ENCODE assay signal across 18 mouse cellular contexts in the genomic region with DNA sequence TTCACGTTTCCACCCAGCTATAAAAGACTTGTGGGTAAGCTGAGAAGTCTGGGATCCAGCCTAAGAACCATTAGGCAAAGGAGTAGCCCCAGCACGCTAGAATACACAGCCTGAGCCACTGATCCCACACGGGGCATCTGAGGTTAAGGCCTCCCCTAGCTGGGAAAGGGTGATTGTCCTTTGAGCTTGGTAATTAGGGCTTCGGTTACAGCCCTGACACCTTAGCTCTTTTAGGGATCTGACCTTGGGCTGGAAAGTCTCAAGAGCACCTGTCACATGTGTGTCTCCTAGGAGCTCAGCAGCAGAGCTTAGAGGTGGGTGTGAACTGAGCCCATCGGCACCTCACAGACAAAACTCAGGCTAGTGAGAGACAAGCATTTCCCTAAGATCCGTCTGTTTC.
DNase-seq lines count a peak whose midpoint lies in the region; ATAC-seq lines count a peak whose summit lies in the region.
"Had no signal": no experiment of that assay in that cellular context is flagged by ENCODE, and none has a peak within 500 bp of the region (broad histone marks: within the 10 kb centered on the region; RNA-seq: fewer than 3 reads in every experiment).

No protein-coding gene starts in this region.

- H3K27ac ChIP-seq in heart, embryonic 10.5 days: peak overlapping the region; percentile 72
- peak overlapping the region; percentile 69 for H3K27ac ChIP-seq in embryonic facial prominence, embryonic 10.5 days (replicated peaks)
- peak overlapping the region; percentile 59 to 66 for H3K27ac ChIP-seq in heart, embryonic 14.5 days (replicated peaks in 1 of 2; ENCODE audit: control insufficient read depth in 1 of 2, insufficient read depth in 1 of 2, low read depth in 2 of 2, low read length in 2 of 2)
- H3K27ac ChIP-seq in liver, embryonic 15.5 days (replicated peaks): peak overlapping the region; percentile 2; the same call in 1 of the 2 replicates
- H3K27ac ChIP-seq: midbrain, embryonic 13.5 days had no signal

- H3K9ac ChIP-seq in heart, embryonic 14.5 days (ENCODE audit: low read length): 0 out of 2 replicates have a peak overlapping the region, but pooled peaks have one; percentile 0
- H3K9ac ChIP-seq in liver, embryonic 15.5 days: no peak overlapping the region

- H3K27me3 ChIP-seq in heart, embryonic 10.5 days (ENCODE audit: insufficient read depth, poor library complexity, severe bottlenecking): no peaks in the 10 kb centered on the region
- H3K27me3 ChIP-seq in embryonic facial prominence, embryonic 10.5 days (replicated peaks; ENCODE audit: low read depth, poor library complexity, severe bottlenecking): no peaks in the 10 kb centered on the region
- no peaks in the 10 kb centered on the region for H3K27me3 ChIP-seq in heart, embryonic 14.5 days (ENCODE audit: control insufficient read depth, insufficient read depth, low read length)
- no peaks in the 10 kb centered on the region for H3K27me3 ChIP-seq in liver, embryonic 15.5 days
- H3K27me3 ChIP-seq: midbrain, embryonic 13.5 days had no signal

- no peaks in the 10 kb centered on the region for H3K9me3 ChIP-seq in heart, embryonic 10.5 days
- H3K9me3 ChIP-seq in embryonic facial prominence, embryonic 10.5 days: no peaks in the 10 kb centered on the region
- H3K9me3 ChIP-seq in heart, embryonic 14.5 days (ENCODE audit: control insufficient read depth, low read length): no peaks in the 10 kb centered on the region
- H3K9me3 ChIP-seq in liver, embryonic 15.5 days (replicated peaks): no peaks in the 10 kb centered on the region
- H3K9me3 ChIP-seq: hindbrain, embryonic 10.5 days; midbrain, embryonic 13.5 days had no signal

- DNase-seq in heart, embryonic 10.5 days (ENCODE audit: low spot score): peak; percentile 91
- no peak for DNase-seq in heart, postnatal 25 days (ENCODE audit: low spot score)
- DNase-seq in embryonic facial prominence, embryonic 10.5 days (ENCODE audit: low spot score): peak; percentile 35
- no peak for DNase-seq in adrenal gland, postnatal 25 days
- DNase-seq: cerebellum, adult 2 months; embryo, embryonic 11 days; kidney, adult 11 months; lung, adult 18-20 months; lung, postnatal 4 days; right cerebral cortex, postnatal 14 days; thymus, postnatal 14 days had no signal

- intact Hi-C loops in heart, postnatal 25 days (cut with DNase I): loop anchor here (5.0 to 10.0 kb wide), 2 partner anchors 52 to 169 kb away; no protein-coding TSS in a partner anchor

- no peak overlapping the region for H3K4me2 ChIP-seq in heart, embryonic 14.5 days (ENCODE audit: low read length)
- peak overlapping the region; percentile 65 for H3K4me2 ChIP-seq in liver, embryonic 15.5 days

- ATAC-seq in heart, embryonic 14.5 days (ENCODE audit: insufficient number of reproducible peaks, insufficient read depth, low FRiP score, low read depth): peak; percentile 51; the same call in 1 of the 2 replicates
- no peak for ATAC-seq in liver, embryonic 15.5 days (ENCODE audit: insufficient read depth)
- ATAC-seq in monocyte, adult 5-6 weeks (replicated peaks; ENCODE audit: insufficient number of reproducible peaks, low FRiP score, low TSS enrichment, poor library complexity, severe bottlenecking): no peak
- ATAC-seq: activated CD4-positive, CD25-positive, alpha-beta regulatory T cell, adult 4 months; CD4-positive, CD25-positive, alpha-beta regulatory T cell, adult 4 months; midbrain, embryonic 13.5 days had no signal

- H3K4me3 ChIP-seq in heart, embryonic 10.5 days: peak overlapping the region; percentile 3; the same call in 1 of the 2 replicates
- no peak overlapping the region for H3K4me3 ChIP-seq in embryonic facial prominence, embryonic 10.5 days
- H3K4me3 ChIP-seq in heart, embryonic 14.5 days (ENCODE audit: control insufficient read depth in 1 of 2, insufficient read depth in 1 of 2, low read depth in 1 of 2, low read length in 2 of 2): no peak overlapping the region
- peak overlapping the region; percentile 52 for H3K4me3 ChIP-seq in liver, embryonic 15.5 days (replicated peaks)

- 23% methylated on average over 6 of the region's 6 CpGs for WGBS in heart, embryonic 10.5 days
- WGBS in embryonic facial prominence, embryonic 10.5 days: 42% methylated on average over 6 of the region's 6 CpGs
- WGBS in heart, embryonic 14.5 days: 25% methylated on average over 6 of the region's 6 CpGs
- 51% methylated on average over 6 of the region's 6 CpGs for WGBS in liver, embryonic 15.5 days (ENCODE audit: insufficient replicate concordance)

- H3K36me3 ChIP-seq in heart, embryonic 10.5 days: peaks cover 32% of the 10 kb centered on the region
- H3K36me3 ChIP-seq in embryonic facial prominence, embryonic 10.5 days (replicated peaks): no peaks in the 10 kb centered on the region
- peaks cover 58% of the 10 kb centered on the region for H3K36me3 ChIP-seq in heart, embryonic 14.5 days (ENCODE audit: control insufficient read depth, insufficient read depth, low read length)
- H3K36me3 ChIP-seq in liver, embryonic 15.5 days (replicated peaks): no peaks in the 10 kb centered on the region
- H3K36me3 ChIP-seq: hindbrain, embryonic 10.5 days; midbrain, embryonic 13.5 days had no signal

- H3K4me1 ChIP-seq in heart, embryonic 10.5 days: peaks cover 58% of the 10 kb centered on the region
- H3K4me1 ChIP-seq in embryonic facial prominence, embryonic 10.5 days: peaks cover 33% of the 10 kb centered on the region
- H3K4me1 ChIP-seq in heart, embryonic 14.5 days (ENCODE audit: control insufficient read depth in 2 of 2, insufficient read depth in 2 of 2, low read length in 2 of 2): peaks cover 20 to 40% of the 10 kb centered on the region in 2 experiments
- peaks cover 34% of the 10 kb centered on the region for H3K4me1 ChIP-seq in liver, embryonic 15.5 days (replicated peaks)

Comparison
In these comparisons a context has a peak if more than half of its experiments do, and no peak if none do; other contexts are left out.
1. DNase-seq: peak in heart, embryonic 10.5 days (single experiment) and embryonic facial prominence, embryonic 10.5 days (single experiment); none in heart, postnatal 25 days (single experiment) and adrenal gland, postnatal 25 days (single experiment).
2. H3K4me3 ChIP-seq: peak in heart, embryonic 10.5 days (single experiment) and liver, embryonic 15.5 days (single experiment); none in embryonic facial prominence, embryonic 10.5 days (single experiment) and heart, embryonic 14.5 days (0 of 2).
3. H3K27ac ChIP-seq: peak in every context shown above with its lines; median percentile 72 in heart, embryonic 10.5 days; 69 in embryonic facial prominence, embryonic 10.5 days; 62 in heart, embryonic 14.5 days; 2 in liver, embryonic 15.5 days.